Mouse (Mus musculus) frontal cortex, postnatal 36 days (tissue): Measurements from ENCODE around the gene Med31.
"Not testable (repeated sequence)": the region's sequence is repeated elsewhere in the genome, so short reads cannot be mapped to it uniquely, and the experiment has no call there.

Experiments
- DNase-seq, 2 experiments: peaks; one replicate each; pipeline ENCODE4 v3.0.0; 2022; ENCODE audit warnings: low spot score in 2 of 2

Gene Med31

DNA sequence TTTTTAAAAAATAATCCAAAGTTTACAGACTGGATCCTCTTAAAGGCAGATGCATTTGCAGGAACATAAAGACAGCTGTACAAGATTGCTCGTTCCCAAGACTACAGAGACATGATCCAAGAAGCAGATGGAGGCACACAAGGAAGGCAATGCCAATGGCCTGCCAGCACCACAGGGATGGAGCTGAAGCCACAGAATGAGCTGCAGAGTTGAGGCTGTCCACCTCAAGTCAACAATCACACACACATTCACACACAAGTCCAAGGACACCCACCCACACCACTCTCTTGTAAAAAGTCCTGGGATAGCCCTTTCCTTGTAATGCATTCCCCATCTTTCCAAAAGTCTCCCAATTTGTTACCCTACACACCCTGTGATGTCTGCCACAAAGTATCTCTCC lies 12.0 kb downstream of the Med31 start:
- DNase-seq: no peak

DNA sequence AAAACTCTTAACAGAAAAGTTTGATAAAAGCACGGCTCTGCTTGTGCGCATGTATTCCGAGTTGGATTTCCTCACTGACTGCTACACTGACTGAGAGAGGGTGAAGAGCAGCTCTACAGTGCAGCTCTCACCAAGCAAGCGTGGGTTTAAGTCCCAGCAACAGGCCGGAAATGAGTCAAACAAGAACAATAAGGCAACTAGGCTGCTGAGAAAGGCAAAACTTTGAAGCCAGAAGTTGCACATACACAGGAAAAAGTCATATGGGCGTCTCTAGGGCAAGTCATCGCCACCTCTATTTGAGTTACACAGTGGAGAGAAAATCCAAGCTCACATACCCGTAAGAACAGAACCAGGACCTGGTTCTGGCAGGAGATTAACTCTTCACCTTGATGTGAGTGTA lies 18.9 kb downstream of the Med31 start:
- DNase-seq: no peak

DNA sequence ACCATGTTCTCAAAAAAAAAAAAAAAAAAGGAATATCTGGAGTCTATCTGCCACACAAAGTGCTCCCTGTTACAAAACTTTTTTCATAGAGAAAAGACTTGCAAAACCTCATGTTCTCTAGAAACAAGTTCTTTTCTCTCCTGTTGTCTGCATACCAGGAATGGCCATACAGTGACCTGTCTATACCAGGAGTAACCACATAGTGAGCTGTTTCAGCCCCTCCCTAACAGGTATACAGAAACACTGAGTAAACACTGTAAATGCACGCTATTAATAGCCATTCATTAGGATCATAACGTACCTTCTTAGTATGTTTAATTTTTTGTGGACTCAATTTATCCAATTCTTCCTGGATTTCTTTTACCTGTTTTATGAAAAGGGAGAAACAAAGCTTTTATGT lies 21.1 kb downstream of the Med31 start:
- no peak for DNase-seq

DNA sequence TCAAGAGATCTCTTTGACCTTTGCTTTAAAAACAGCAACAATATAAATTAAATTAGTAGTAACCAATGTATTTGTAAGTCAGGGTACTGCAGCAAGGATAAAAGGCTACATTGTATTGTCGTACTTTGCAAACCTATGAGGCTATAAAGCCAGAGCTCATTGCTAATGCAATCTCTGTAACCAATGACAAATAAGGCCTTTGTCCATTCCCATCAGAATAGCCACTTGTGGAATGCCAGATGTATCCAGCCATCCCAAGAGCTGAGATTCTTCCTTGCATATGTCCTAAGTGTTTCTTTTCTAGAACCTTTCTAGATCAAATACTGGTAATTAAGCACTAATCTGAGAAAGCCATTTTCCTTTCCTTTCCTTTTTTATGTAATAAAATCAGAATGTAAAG lies 24.5 kb downstream of the Med31 start:
- no peak for DNase-seq

DNA sequence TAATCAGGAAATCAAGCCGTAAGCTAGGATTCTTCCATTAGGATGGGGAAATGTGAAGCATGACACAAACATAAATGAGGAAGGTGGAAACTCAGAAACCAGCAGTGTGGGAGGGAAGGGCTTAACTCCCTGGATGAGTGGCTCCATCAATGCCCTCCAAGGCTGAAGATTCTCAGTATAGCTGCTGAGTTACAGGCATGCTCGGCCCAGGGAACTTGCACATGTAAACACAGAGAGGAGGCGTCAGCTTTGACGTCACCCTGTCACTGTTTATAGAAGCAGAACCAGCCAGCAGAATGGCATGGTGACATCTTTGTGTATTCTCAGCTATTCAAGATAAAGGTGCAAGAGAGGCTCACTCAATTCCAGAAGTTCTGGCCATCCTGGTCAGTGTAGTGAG lies 31.1 kb downstream of the Med31 start:
- no peak for DNase-seq

DNA sequence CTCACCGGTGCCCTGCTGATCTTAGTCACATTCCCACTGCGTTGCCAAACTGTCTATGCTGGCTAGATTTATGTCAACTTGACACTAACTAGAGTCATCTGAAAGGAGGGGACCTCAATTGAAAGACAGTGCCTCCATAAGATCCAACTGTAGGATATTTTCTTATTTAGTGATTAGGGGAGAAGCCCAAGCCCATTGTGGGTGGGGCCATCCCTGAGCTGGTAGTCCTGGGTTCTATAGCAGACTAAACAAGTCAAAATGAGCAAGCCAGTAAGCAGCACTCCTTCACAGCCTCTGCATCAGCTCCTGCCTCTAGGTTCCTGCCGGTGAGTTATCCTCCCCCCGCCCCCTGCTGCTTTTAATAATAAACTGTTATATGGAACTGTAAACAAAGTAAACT lies 34.3 kb downstream of the Med31 start:
- no peak for DNase-seq

DNA sequence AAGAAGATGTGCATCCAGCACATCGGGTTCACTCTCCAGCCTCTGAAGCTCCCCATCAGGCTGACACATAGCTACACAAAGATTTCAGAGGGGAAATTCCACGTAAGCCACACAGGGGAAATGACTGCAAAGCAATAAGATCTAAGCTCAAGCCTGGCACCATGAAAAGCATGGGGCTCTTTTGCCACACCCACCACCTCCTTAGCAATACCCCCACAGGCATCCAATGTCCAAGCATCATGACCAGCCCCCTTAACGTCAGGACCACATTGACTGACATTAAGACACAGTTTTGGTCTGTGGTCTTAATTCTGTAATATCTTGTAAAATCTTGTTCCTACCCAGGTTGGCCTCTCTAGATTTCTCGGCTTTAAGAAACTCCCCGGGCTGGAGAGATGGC lies 34.8 kb downstream of the Med31 start:
- no peak for DNase-seq

DNA sequence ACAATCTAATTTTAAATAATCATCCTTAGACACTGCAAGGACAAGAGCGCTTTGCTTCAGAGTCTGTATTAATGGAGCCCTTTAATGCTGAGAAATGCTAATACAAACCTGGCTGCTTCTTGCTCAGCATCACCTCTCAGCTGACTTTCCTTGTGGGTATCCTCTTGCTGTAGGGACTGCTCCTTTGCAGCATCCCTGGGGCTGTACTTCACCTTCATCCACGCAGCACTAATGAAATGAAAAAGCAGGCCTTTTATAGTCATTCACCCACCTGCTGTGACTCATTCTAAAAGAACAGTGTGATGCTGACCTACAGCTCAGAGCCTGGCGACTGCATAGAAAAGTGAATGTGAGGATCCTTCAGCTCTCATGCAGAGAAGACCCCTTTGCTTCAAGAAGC lies 38.8 kb downstream of the Med31 start:
- no peak for DNase-seq

DNA sequence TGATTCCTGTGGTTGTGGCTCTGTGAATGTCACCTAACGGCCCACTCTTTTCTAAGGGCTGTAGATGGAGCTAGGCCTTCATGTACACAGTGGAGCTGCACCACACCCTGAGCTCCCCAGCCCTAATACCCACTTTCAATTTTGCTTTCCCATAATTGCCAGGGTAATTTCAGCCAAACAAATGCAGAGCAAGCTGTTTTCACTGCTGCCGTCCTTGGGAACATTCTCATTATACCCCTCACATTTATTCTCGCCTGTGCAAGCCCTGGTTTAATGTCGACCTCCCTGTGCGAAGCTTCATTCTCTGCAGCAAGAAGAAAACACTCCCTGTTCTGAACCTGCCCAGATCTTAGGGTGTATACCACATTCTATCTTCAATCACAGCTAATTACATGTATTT lies 39.4 kb downstream of the Med31 start:
- DNase-seq: no peak

DNA sequence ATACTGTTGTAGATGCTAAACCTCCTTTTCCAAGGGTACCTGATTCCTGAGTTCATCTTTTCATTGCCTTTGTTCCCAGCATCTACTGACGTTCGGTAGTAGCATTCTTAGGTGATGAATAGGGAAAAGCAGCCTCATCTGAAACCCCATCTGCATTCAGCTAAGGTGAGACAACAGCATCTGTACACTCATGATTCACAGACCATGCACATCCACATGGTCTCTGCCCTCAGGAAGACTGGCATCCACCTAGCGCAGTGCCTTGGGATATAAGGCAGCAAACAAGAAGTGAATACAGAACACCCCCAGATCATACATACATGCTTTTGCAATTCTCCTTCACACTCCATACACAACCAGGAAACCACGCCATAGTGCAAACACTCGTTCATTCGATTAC lies 40.7 kb downstream of the Med31 start:
- DNase-seq: no peak

DNA sequence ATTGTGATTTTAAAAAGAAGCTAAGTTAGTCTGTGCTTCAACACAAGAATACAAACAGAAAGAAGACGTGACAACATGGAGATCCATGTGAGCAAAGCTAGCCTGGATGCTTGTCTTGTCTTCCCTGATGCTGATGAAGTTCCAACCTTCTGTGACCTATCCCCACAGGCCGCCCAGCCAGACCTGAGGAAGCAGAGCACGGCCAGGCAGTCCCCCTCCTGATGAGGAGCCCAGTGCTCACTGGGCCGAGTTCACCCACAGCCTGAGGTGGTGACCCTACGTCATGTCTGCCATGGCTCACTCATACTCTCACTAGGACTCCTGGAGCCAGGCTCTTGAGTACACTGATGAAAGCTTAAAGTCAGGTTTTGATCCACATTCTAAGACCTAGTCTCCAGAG lies 41.9 kb downstream of the Med31 start:
- DNase-seq: no peak

DNA sequence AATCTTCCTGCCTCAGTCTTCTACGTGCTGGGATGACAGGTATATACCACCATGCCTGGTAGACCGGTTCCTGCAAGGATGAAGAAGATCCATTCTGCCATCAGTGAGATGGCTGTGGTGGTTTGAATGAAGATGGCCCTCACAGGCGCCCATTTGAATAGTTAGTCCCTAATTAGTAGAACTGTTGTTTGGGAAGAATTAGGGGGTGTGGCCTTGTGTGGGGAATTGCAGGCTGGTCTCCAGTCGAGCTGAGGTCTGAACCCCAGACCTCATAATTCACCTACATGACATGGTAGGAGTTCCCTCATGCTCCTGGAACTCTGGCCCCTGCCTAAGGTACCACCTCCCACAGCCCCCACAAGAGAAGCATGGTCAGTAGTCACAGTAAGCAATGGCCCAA lies 43.5 kb downstream of the Med31 start:
- DNase-seq: not testable (repeated sequence)

DNA sequence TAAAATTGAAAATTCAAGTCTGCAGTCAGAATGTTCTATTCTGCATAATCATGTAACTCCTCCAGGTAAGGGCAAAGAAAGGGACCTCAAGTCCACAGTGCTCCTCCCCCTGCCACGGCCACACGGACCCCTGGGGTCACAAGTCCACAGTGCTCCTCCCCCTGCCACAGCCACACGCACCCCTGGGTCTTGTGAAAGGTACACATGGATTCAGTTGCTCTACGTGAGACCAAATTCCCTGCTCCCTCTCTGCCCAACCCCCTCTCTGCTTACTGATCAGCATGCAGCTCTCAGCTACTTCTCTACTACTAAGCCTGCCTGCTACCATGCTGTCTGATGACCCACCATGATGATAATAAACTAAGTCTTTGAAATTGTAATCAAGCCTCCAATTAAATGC lies 45.5 kb downstream of the Med31 start:
- DNase-seq: no peak

DNA sequence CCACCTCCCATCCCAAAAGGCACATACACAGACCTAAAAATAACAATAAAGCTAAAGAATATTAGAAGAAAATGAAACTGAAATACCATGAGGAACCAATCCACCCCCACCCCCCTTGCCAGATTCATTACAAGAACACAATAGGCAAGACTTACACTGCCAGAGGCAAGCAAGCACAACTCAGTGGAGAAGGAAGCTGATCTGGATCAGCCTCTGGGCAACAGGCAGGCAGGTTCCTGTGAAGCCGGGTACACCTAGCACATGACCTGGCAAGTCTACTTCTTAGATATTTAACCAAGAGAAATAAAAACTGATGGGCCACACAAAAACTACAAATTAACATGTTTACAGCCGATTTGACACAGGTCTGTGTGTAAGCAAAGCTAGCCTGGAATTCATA lies 52.2 kb downstream of the Med31 start:
- no peak for DNase-seq
